In the genomic region with DNA sequence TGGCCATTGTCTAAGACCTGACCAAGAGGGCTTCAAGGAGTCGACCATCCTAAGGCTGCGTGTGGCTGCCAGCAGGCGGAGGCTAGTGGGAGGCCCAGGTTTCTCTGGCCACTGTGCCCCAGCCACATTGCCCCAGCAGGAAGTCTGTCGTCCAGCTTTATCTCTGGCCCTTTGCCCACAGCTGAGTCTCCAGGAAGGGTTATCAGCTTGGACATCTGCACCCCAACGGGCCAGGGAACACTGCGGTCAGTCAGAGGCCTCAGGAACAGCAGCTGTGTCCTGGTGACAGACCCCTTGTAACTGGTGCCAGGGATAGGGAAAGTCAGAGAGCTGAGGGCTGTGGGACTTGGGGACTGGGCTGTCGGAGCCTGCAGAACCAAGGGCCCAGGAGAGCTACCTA, we compare ENCODE assay signal across 8 mouse cellular contexts.
DNase-seq lines count a peak whose midpoint lies in the region; ATAC-seq and TF ChIP-seq lines count a peak whose summit lies in the region.

No protein-coding gene starts in this region.

- peak overlapping the region; percentile 88 for H3K27ac ChIP-seq in liver, postnatal 0 days (ENCODE audit: low read depth)
- H3K27ac ChIP-seq in neural tube, embryonic 15.5 days (replicated peaks): no peak overlapping the region

- H3K36me3 ChIP-seq in liver, postnatal 0 days (replicated peaks; ENCODE audit: insufficient read depth, low read length): no peaks in the 10 kb centered on the region
- no peaks in the 10 kb centered on the region for H3K36me3 ChIP-seq in neural tube, embryonic 15.5 days

- peak; percentile 33 for ATAC-seq in common myeloid progenitor, adult 5-6 weeks (replicated peaks; ENCODE audit: low read depth, poor library complexity, severe bottlenecking)
- peak; percentile 9 for ATAC-seq in liver, postnatal 0 days
- no peak for ATAC-seq in neural tube, embryonic 15.5 days (ENCODE audit: low FRiP score)

- peak overlapping the region; percentile 67 for H3K4me2 ChIP-seq in liver, postnatal 0 days (ENCODE audit: low read depth, low read length)
- no peak overlapping the region for H3K4me2 ChIP-seq in neural tube, embryonic 15.5 days

- H3K4me1 ChIP-seq in liver, postnatal 0 days (ENCODE audit: insufficient read depth): peaks cover 72% of the 10 kb centered on the region
- peaks cover 47% of the 10 kb centered on the region for H3K4me1 ChIP-seq in neural tube, embryonic 15.5 days

- peak overlapping the region; percentile 56 for H3K9ac ChIP-seq in liver, postnatal 0 days (replicated peaks)
- no peak overlapping the region for H3K9ac ChIP-seq in neural tube, embryonic 15.5 days (replicated peaks)

- H3K27me3 ChIP-seq in liver, postnatal 0 days (ENCODE audit: insufficient read depth, low read length): no peaks in the 10 kb centered on the region
- no peaks in the 10 kb centered on the region for H3K27me3 ChIP-seq in neural tube, embryonic 15.5 days (replicated peaks)

- H3K9me3 ChIP-seq in liver, postnatal 0 days (ENCODE audit: low read length): no peaks in the 10 kb centered on the region
- no peaks in the 10 kb centered on the region for H3K9me3 ChIP-seq in neural tube, embryonic 15.5 days (replicated peaks)

- peak; percentile 99 for TF ChIP-seq EP300 in liver, postnatal 0 days (IDR thresholded peaks at IDR 0.05; ENCODE audit: low read depth)

- WGBS in liver, postnatal 0 days (ENCODE audit: insufficient replicate concordance): 21% methylated on average over 7 of the region's 7 CpGs
- 50% methylated on average over 7 of the region's 7 CpGs for WGBS in neural tube, embryonic 15.5 days

- TF ChIP-seq CTCF in liver, postnatal 0 days (IDR thresholded peaks at IDR 0.05; ENCODE audit: low read depth): peak; percentile 33; the same call in 1 of the 2 replicates

- DNase-seq in ovary, adult 18-20 months (ENCODE audit: low spot score): peak; percentile 26
- no peak for DNase-seq in ovary, postnatal 14 days (ENCODE audit: low spot score)
- peak; percentile 54 for DNase-seq in heart, postnatal 4 days
- peak; percentile 84 for DNase-seq in liver, postnatal 0 days
- DNase-seq in thymus, postnatal 4 days: no peak
- DNase-seq in frontal cortex, postnatal 25 days (ENCODE audit: low spot score in 2 of 2): no peak

- H3K4me3 ChIP-seq in liver, postnatal 0 days (ENCODE audit: low read depth, low read length): peak overlapping the region; percentile 35
- no peak overlapping the region for H3K4me3 ChIP-seq in neural tube, embryonic 15.5 days (replicated peaks)

Comparison
In these comparisons a context has a peak if more than half of its experiments do, and no peak if none do; other contexts are left out.
1. DNase-seq: peak in ovary, adult 18-20 months (single experiment), heart, postnatal 4 days (single experiment) and liver, postnatal 0 days (single experiment); none in ovary, postnatal 14 days (single experiment), thymus, postnatal 4 days (single experiment) and frontal cortex, postnatal 25 days (0 of 2).